ENCODE assay signal across 8 mouse cellular contexts in the genomic region with DNA sequence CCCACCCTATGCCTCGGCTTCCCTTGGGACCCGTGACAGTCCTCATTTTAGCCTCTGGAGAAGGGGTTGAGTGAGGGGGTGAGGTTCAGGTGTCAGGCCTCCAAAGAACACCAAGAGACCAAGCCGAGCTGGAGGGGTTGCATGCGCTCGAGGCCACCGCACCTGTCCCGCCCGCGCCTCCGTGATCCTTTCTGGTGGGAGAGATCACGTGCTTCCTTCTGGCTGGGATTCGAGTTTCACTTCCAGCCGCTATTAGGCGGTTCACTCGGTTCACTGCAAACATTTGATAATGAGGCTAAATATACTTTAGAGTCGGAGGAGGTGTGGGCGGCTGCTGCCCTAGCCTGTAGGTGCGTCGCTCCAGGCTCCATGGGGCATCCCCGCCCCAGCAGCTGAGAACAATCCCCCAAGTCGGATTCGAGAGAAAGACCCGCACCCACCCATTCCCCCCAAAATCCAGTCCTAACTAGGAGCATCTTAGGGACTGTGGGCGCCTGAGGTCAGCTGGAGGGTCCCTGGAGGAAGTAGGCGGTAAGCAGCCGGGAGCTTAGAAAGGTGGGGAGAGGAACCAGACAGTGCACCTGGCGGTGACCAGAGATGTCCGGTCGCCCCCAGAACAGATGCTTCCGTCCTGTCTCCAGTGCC. TPM values are rescaled to one million over a fixed set of nuclear protein-coding genes. Genes with fewer than 3 reads are reported as not detected.
A peak's percentile ranks its signal among the peaks of the same experiment; 100 is the strongest.
DNase-seq lines count a peak whose midpoint lies in the region; ATAC-seq and TF ChIP-seq lines count a peak whose summit lies in the region.

No protein-coding gene starts in this region.

- no peak overlapping the region for H3K27ac ChIP-seq in forebrain, embryonic 13.5 days
- no peak overlapping the region for H3K27ac ChIP-seq in hindbrain, embryonic 14.5 days
- no peak overlapping the region for H3K27ac ChIP-seq in limb, embryonic 14.5 days (replicated peaks; ENCODE audit: low read depth, low read length)
- H3K27ac ChIP-seq in midbrain, embryonic 15.5 days = no peak overlapping the region

- no peak for ATAC-seq in forebrain, embryonic 13.5 days
- ATAC-seq in hindbrain, embryonic 14.5 days (ENCODE audit: low FRiP score) = no peak
- ATAC-seq in limb, embryonic 14.5 days (ENCODE audit: low FRiP score, low read depth) = 0 out of 2 replicates have a peak, but pooled peaks have one; percentile 1
- no peak for ATAC-seq in midbrain, embryonic 15.5 days (replicated peaks)

- peaks cover 58% of the 10 kb centered on the region for H3K27me3 ChIP-seq in forebrain, embryonic 13.5 days
- H3K27me3 ChIP-seq in hindbrain, embryonic 14.5 days (ENCODE audit: control insufficient read depth, insufficient read depth, low read length) = peaks cover 64% of the 10 kb centered on the region
- H3K27me3 ChIP-seq in limb, embryonic 14.5 days (ENCODE audit: control insufficient read depth, insufficient read depth, low read length) = peaks cover 50% of the 10 kb centered on the region
- peaks cover 36% of the 10 kb centered on the region for H3K27me3 ChIP-seq in midbrain, embryonic 15.5 days (replicated peaks)

- peak overlapping the region; percentile 48 for H3K9ac ChIP-seq in forebrain, embryonic 13.5 days
- peak overlapping the region; percentile 33; the same call in 1 of the 2 replicates for H3K9ac ChIP-seq in hindbrain, embryonic 14.5 days
- no peak overlapping the region for H3K9ac ChIP-seq in limb, embryonic 14.5 days (ENCODE audit: low read depth, low read length, severe bottlenecking)
- 0 out of 2 replicates have a peak overlapping the region, but pooled peaks have one; percentile 21 for H3K9ac ChIP-seq in midbrain, embryonic 15.5 days

- 1% methylated on average over 30 of the region's 30 CpGs for WGBS in forebrain, embryonic 13.5 days
- WGBS in hindbrain, embryonic 14.5 days = 1% methylated on average over 30 of the region's 30 CpGs
- WGBS in limb, embryonic 14.5 days = 2% methylated on average over 30 of the region's 30 CpGs
- 2% methylated on average over 30 of the region's 30 CpGs for WGBS in midbrain, embryonic 15.5 days

- H3K4me2 ChIP-seq in forebrain, embryonic 13.5 days = peak overlapping the region; percentile 97
- peak overlapping the region; percentile 90 for H3K4me2 ChIP-seq in hindbrain, embryonic 14.5 days (replicated peaks)
- H3K4me2 ChIP-seq in limb, embryonic 14.5 days (replicated peaks; ENCODE audit: low read depth, low read length, severe bottlenecking) = peak overlapping the region; percentile 93
- peak overlapping the region; percentile 98 for H3K4me2 ChIP-seq in midbrain, embryonic 15.5 days

- no peaks in the 10 kb centered on the region for H3K36me3 ChIP-seq in forebrain, embryonic 13.5 days (ENCODE audit: poor library complexity, severe bottlenecking)
- H3K36me3 ChIP-seq in hindbrain, embryonic 14.5 days (replicated peaks; ENCODE audit: control insufficient read depth, insufficient read depth) = no peaks in the 10 kb centered on the region
- no peaks in the 10 kb centered on the region for H3K36me3 ChIP-seq in limb, embryonic 14.5 days (ENCODE audit: control insufficient read depth, insufficient read depth, low read length)
- H3K36me3 ChIP-seq in midbrain, embryonic 15.5 days (replicated peaks) = no peaks in the 10 kb centered on the region

- peak overlapping the region; percentile 32 for H3K4me3 ChIP-seq in forebrain, embryonic 13.5 days
- H3K4me3 ChIP-seq in hindbrain, embryonic 14.5 days (replicated peaks; ENCODE audit: low read length) = peak overlapping the region; percentile 21
- peak overlapping the region; percentile 73 for H3K4me3 ChIP-seq in limb, embryonic 14.5 days (replicated peaks; ENCODE audit: low read length)
- peak overlapping the region; percentile 76 for H3K4me3 ChIP-seq in midbrain, embryonic 15.5 days

- TF ChIP-seq POLR2A in limb, embryonic 14.5 days (IDR thresholded peaks at IDR 0.05; ENCODE audit: borderline replicate concordance, extremely low read depth, insufficient read depth, insufficient read length) = no peak

- H3K4me1 ChIP-seq in forebrain, embryonic 13.5 days = peaks cover 52% of the 10 kb centered on the region
- H3K4me1 ChIP-seq in hindbrain, embryonic 14.5 days (replicated peaks; ENCODE audit: control insufficient read depth, insufficient read depth, low read length) = peaks cover 43% of the 10 kb centered on the region
- peaks cover 37% of the 10 kb centered on the region for H3K4me1 ChIP-seq in limb, embryonic 14.5 days (ENCODE audit: control insufficient read depth, insufficient read depth, low read length)
- H3K4me1 ChIP-seq in midbrain, embryonic 15.5 days = peaks cover 53% of the 10 kb centered on the region

- peak; percentile 34 for DNase-seq in urinary bladder, postnatal 14 days (ENCODE audit: low spot score)
- DNase-seq in urinary bladder, postnatal 10 days (ENCODE audit: low spot score) = no peak
- no peak for DNase-seq in hindbrain, embryonic 14.5 days (ENCODE audit: low spot score)
- DNase-seq in limb, embryonic 14.5 days (ENCODE audit: low spot score) = peak; percentile 38
- no peak for DNase-seq in thymus, postnatal 4 days
- DNase-seq in thymus, postnatal 10 days (ENCODE audit: low spot score in 2 of 2) = no peak

- H3K9me3 ChIP-seq in forebrain, embryonic 13.5 days (replicated peaks) = peaks cover 3% of the 10 kb centered on the region
- 0 out of 2 replicates have a peak, but pooled peaks cover 4% of the 10 kb centered on the region for H3K9me3 ChIP-seq in hindbrain, embryonic 14.5 days (ENCODE audit: control insufficient read depth, low read length)
- peaks cover 8% of the 10 kb centered on the region for H3K9me3 ChIP-seq in limb, embryonic 14.5 days (ENCODE audit: control insufficient read depth, low read length)
- no peaks in the 10 kb centered on the region for H3K9me3 ChIP-seq in midbrain, embryonic 15.5 days

RNA-seq across cellular contexts. Expression of a gene that starts 0.9 kb away (rescaled TPM):
- 7.7 and 10.3 TPM in 2 replicates for polyA plus RNA-seq in forebrain, embryonic 13.5 days (2015; fragmentation: Nextera tagmentation; extraction: Ambion mirVana)
- polyA plus RNA-seq in hindbrain, embryonic 14.5 days (2014; fragmentation: Nextera tagmentation; extraction: Ambion mirVana) = 24.7 and 30.1 TPM in 2 replicates
- polyA plus RNA-seq in limb, embryonic 14.5 days (2012; rRNA removed) = 27.8 and 34.0 TPM in 2 replicates
- polyA plus RNA-seq in limb, embryonic 14.5 days (2014; fragmentation: Nextera tagmentation; extraction: Ambion mirVana) = 73.4 and 83.4 TPM in 2 replicates
- polyA plus RNA-seq in midbrain, embryonic 15.5 days (2015; fragmentation: Nextera tagmentation; extraction: Ambion mirVana) = 22.5 and 23.6 TPM in 2 replicates

Comparison
In these comparisons a context has a peak if more than half of its experiments do, and no peak if none do; other contexts are left out.
1. DNase-seq: peak in urinary bladder, postnatal 14 days (single experiment) and limb, embryonic 14.5 days (single experiment); none in urinary bladder, postnatal 10 days (single experiment), hindbrain, embryonic 14.5 days (single experiment), thymus, postnatal 4 days (single experiment) and thymus, postnatal 10 days (0 of 2).
2. H3K4me3 ChIP-seq: peak in every context shown above with its lines; median percentile 76 in midbrain, embryonic 15.5 days; 73 in limb, embryonic 14.5 days; 32 in forebrain, embryonic 13.5 days; 21 in hindbrain, embryonic 14.5 days.
3. Peak in every context shown above with its lines, with median percentiles within 50 percentile points of each other: H3K4me2 ChIP-seq.